In the genomic region with DNA sequence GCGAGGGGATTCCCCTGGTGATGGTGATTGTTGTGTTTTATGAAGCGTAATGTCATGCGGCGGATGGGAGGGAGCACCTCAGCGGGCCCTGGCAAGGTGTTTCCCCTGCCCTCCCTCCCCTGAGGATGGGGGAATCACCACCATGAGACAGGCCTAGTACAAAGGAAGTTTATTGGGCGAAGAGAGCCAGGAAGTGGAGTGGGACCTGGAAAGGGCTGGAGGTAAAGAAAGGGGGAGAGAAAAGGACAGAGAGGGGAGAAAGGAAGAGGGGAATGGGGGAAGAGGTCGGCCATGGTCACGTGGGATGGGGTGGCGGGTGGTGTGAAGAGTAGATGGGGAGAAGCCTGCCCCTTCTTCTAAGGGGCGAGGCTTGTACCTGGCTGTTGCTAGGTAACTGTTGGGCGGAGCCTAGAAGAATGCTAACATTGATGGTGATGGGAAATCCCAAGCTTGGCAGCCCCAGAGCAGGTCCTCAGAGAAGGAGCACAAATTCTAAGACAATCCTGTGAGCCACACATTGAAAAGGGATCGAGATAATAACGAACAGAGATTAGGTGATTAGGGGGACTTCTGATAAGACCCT, we compare ENCODE assay signal across 12 mouse cellular contexts. TPM values are rescaled to one million over a fixed set of nuclear protein-coding genes. Genes with fewer than 3 reads are reported as not detected.
DNase-seq lines count a peak whose midpoint lies in the region; ATAC-seq lines count a peak whose summit lies in the region.
"Had no signal": no experiment of that assay in that cellular context is flagged by ENCODE, and none has a peak within 500 bp of the region (broad histone marks: within the 10 kb centered on the region; RNA-seq: fewer than 3 reads in every experiment).

No protein-coding gene starts in this region.

- peak overlapping the region; percentile 70 for H3K27ac ChIP-seq in lung, embryonic 16.5 days (ENCODE audit: low read length)
- H3K27ac ChIP-seq: hindbrain, embryonic 14.5 days had no signal

- peak; percentile 37 to 51 for DNase-seq in adrenal gland, adult (ENCODE audit: inconsistent age in 2 of 2, low spot score in 1 of 2)
- no peak for DNase-seq in adrenal gland, postnatal 10 days
- no peak for DNase-seq in lung, postnatal 25 days (ENCODE audit: low spot score)
- peak; percentile 39 for DNase-seq in heart, postnatal 4 days
- no peak for DNase-seq in layer of hippocampus, adult 18-20 months (ENCODE audit: low spot score in 2 of 2)
- no peak for DNase-seq in c-Kit-positive CD71-positive TER-119-positive erythroid progenitor cells, embryonic 14.5 days (ENCODE audit: low spot score)
- DNase-seq: cerebellum, adult 9-11 months; right cerebral cortex, postnatal 25 days had no signal

- 57% methylated on average over 13 of the region's 13 CpGs for WGBS in lung, embryonic 16.5 days

- H3K4me3 ChIP-seq in lung, embryonic 16.5 days (ENCODE audit: low read length), result no peak overlapping the region

- H3K9ac ChIP-seq in lung, embryonic 16.5 days (ENCODE audit: low read length), result no peak overlapping the region
- H3K9ac ChIP-seq: hindbrain, embryonic 14.5 days had no signal

- no peaks in the 10 kb centered on the region for H3K27me3 ChIP-seq in lung, embryonic 16.5 days (ENCODE audit: control insufficient read depth, insufficient read depth, low read depth, low read length)

- peaks cover 41% of the 10 kb centered on the region for H3K4me1 ChIP-seq in lung, embryonic 16.5 days (replicated peaks; ENCODE audit: control insufficient read depth, insufficient read depth, low read length)

- H3K4me2 ChIP-seq in lung, embryonic 16.5 days (ENCODE audit: low read depth, low read length), result peak overlapping the region; percentile 26; the same call in 1 of the 2 replicates
- H3K4me2 ChIP-seq: hindbrain, embryonic 14.5 days had no signal

- no peaks in the 10 kb centered on the region for H3K36me3 ChIP-seq in lung, embryonic 16.5 days (ENCODE audit: control insufficient read depth, insufficient read depth, low read length)

- ATAC-seq in lung, embryonic 16.5 days (ENCODE audit: low read depth), result peak; percentile 42
- peak; percentile 53 for ATAC-seq in neutrophil, adult 5-6 weeks (ENCODE audit: extremely low read depth, insufficient number of reproducible peaks, low FRiP score, poor library complexity, severe bottlenecking)
- ATAC-seq: forebrain, embryonic 16.5 days had no signal

- no peaks in the 10 kb centered on the region for H3K9me3 ChIP-seq in lung, embryonic 16.5 days (ENCODE audit: control insufficient read depth, low read length)

RNA-seq across cellular contexts. Expression of gene Upb1, which starts 45.7 kb away (rescaled TPM):
- total RNA-seq in adrenal gland, postnatal 10 days (2021), result 10 to 100 TPM; 22.7 to 57.8 TPM
- polyA plus RNA-seq in lung, embryonic 16.5 days (2015; fragmentation: Nextera tagmentation; extraction: Ambion mirVana), result 0.44 and 1.6 TPM in 2 replicates
- under 1 TPM; 0.54 to 0.60 TPM for total RNA-seq in heart, postnatal 4 days (2021)
- total RNA-seq in neutrophil, adult 5-6 weeks (2017), result 1.0 and 2.3 TPM in 2 replicates
- under 1 TPM in 1 of 2 experiments, not detected in 1; 0.48 TPM for total RNA-seq in layer of hippocampus, adult 18-20 months (2021)

Comparison
In these comparisons a context has a peak if more than half of its experiments do, and no peak if none do; other contexts are left out.
1. DNase-seq: peak in adrenal gland, adult (2 of 2) and heart, postnatal 4 days (single experiment); none in adrenal gland, postnatal 10 days (single experiment), lung, postnatal 25 days (single experiment), layer of hippocampus, adult 18-20 months (0 of 2) and c-Kit-positive CD71-positive TER-119-positive erythroid progenitor cells, embryonic 14.5 days (single experiment).